Comparison of ENCODE assay signal across 8 mouse cellular contexts in genomic region chr6:53881235-53881606, GRCm38 (mm10).
DNase-seq lines count a peak whose midpoint lies in the region; ATAC-seq lines count a peak whose summit lies in the region.

No protein-coding gene starts in this region.

- DNase-seq in heart, postnatal 14 days = no peak
- no peak for DNase-seq in retina, postnatal 1 day
- no peak for DNase-seq in right cerebral cortex, postnatal 14 days

- intact Hi-C loops in heart, postnatal 14 days (cut with DNase I) = no loop called here

- H3K27me3 ChIP-seq in heart, embryonic 14.5 days (ENCODE audit: control insufficient read depth, insufficient read depth, low read length) = no peaks in the 10 kb centered on the region
- no peaks in the 10 kb centered on the region for H3K27me3 ChIP-seq in embryonic facial prominence, embryonic 12.5 days
- H3K27me3 ChIP-seq in hindbrain, embryonic 13.5 days = no peaks in the 10 kb centered on the region
- H3K27me3 ChIP-seq in midbrain, embryonic 13.5 days = 0 out of 2 replicates have a peak, but pooled peaks cover 3% of the 10 kb centered on the region

- no peak for ATAC-seq in heart, embryonic 14.5 days (ENCODE audit: insufficient number of reproducible peaks, insufficient read depth, low FRiP score, low read depth)
- no peak for ATAC-seq in embryonic facial prominence, embryonic 12.5 days (ENCODE audit: insufficient number of reproducible peaks, insufficient read depth, low FRiP score, low TSS enrichment)
- ATAC-seq in hindbrain, embryonic 13.5 days (ENCODE audit: low FRiP score) = peak; percentile 22
- no peak; the same call in 1 of the 2 replicates for ATAC-seq in midbrain, embryonic 13.5 days
- no peak for ATAC-seq in erythroblast, adult 5-6 weeks (replicated peaks; ENCODE audit: low FRiP score, poor library complexity, severe bottlenecking)

- no peaks in the 10 kb centered on the region for H3K36me3 ChIP-seq in heart, embryonic 14.5 days (ENCODE audit: control insufficient read depth, insufficient read depth, low read length)
- no peaks in the 10 kb centered on the region for H3K36me3 ChIP-seq in embryonic facial prominence, embryonic 12.5 days
- H3K36me3 ChIP-seq in hindbrain, embryonic 13.5 days = no peaks in the 10 kb centered on the region
- H3K36me3 ChIP-seq in midbrain, embryonic 13.5 days = no peaks in the 10 kb centered on the region

- H3K4me1 ChIP-seq in heart, embryonic 14.5 days (ENCODE audit: control insufficient read depth in 2 of 2, insufficient read depth in 2 of 2, low read length in 2 of 2) = no peaks in the 10 kb centered on the region; a peak in 1 of 4 replicates
- H3K4me1 ChIP-seq in embryonic facial prominence, embryonic 12.5 days = peaks cover 39% of the 10 kb centered on the region
- peaks cover 23% of the 10 kb centered on the region for H3K4me1 ChIP-seq in hindbrain, embryonic 13.5 days (replicated peaks)
- H3K4me1 ChIP-seq in midbrain, embryonic 13.5 days (replicated peaks) = peaks cover 15% of the 10 kb centered on the region

- WGBS in heart, embryonic 14.5 days = 37% methylated on average over 5 of the region's 5 CpGs
- WGBS in embryonic facial prominence, embryonic 12.5 days = 29% methylated on average over 5 of the region's 5 CpGs
- WGBS in hindbrain, embryonic 13.5 days = 16% methylated on average over 5 of the region's 5 CpGs
- WGBS in midbrain, embryonic 13.5 days = 10% methylated on average over 5 of the region's 5 CpGs

- H3K27ac ChIP-seq in heart, embryonic 14.5 days (replicated peaks in 1 of 2; ENCODE audit: control insufficient read depth in 1 of 2, insufficient read depth in 1 of 2, low read depth in 2 of 2, low read length in 2 of 2) = peak overlapping the region in 1 of 2 experiments; percentile 29; a peak in 1 of 4 replicates
- 0 out of 2 replicates have a peak overlapping the region, but pooled peaks have one; percentile 26 for H3K27ac ChIP-seq in embryonic facial prominence, embryonic 12.5 days
- H3K27ac ChIP-seq in hindbrain, embryonic 13.5 days = peak overlapping the region; percentile 87
- H3K27ac ChIP-seq in midbrain, embryonic 13.5 days = peak overlapping the region; percentile 77

- no peak overlapping the region for H3K9ac ChIP-seq in heart, embryonic 14.5 days (ENCODE audit: low read length)
- H3K9ac ChIP-seq in embryonic facial prominence, embryonic 12.5 days = no peak overlapping the region
- H3K9ac ChIP-seq in hindbrain, embryonic 13.5 days = peak overlapping the region; percentile 65; the same call in 1 of the 2 replicates
- H3K9ac ChIP-seq in midbrain, embryonic 13.5 days (replicated peaks) = peak overlapping the region; percentile 61; the same call in 1 of the 2 replicates

- no peaks in the 10 kb centered on the region for H3K9me3 ChIP-seq in heart, embryonic 14.5 days (ENCODE audit: control insufficient read depth, low read length)
- no peaks in the 10 kb centered on the region for H3K9me3 ChIP-seq in embryonic facial prominence, embryonic 12.5 days
- no peaks in the 10 kb centered on the region for H3K9me3 ChIP-seq in hindbrain, embryonic 13.5 days
- no peaks in the 10 kb centered on the region; the same call in 1 of the 2 replicates for H3K9me3 ChIP-seq in midbrain, embryonic 13.5 days

- H3K4me3 ChIP-seq in heart, embryonic 14.5 days (ENCODE audit: control insufficient read depth in 1 of 2, insufficient read depth in 1 of 2, low read depth in 1 of 2, low read length in 2 of 2) = no peak overlapping the region; a peak in 1 of 4 replicates
- H3K4me3 ChIP-seq in embryonic facial prominence, embryonic 12.5 days = no peak overlapping the region
- H3K4me3 ChIP-seq in hindbrain, embryonic 13.5 days = peak overlapping the region; percentile 29
- peak overlapping the region; percentile 29 for H3K4me3 ChIP-seq in midbrain, embryonic 13.5 days (replicated peaks)

- H3K4me2 ChIP-seq in heart, embryonic 14.5 days (ENCODE audit: low read length) = peak overlapping the region; percentile 49
- peak overlapping the region; percentile 32 for H3K4me2 ChIP-seq in embryonic facial prominence, embryonic 12.5 days (replicated peaks)
- peak overlapping the region; percentile 47 for H3K4me2 ChIP-seq in hindbrain, embryonic 13.5 days
- peak overlapping the region; percentile 47 for H3K4me2 ChIP-seq in midbrain, embryonic 13.5 days (replicated peaks)

Comparison
In these comparisons a context has a peak if more than half of its experiments do, and no peak if none do; other contexts are left out.
1. H3K4me3 ChIP-seq: peak in hindbrain, embryonic 13.5 days (single experiment) and midbrain, embryonic 13.5 days (single experiment); none in heart, embryonic 14.5 days (0 of 2) and embryonic facial prominence, embryonic 12.5 days (single experiment).
2. H3K9ac ChIP-seq: peak in hindbrain, embryonic 13.5 days (single experiment) and midbrain, embryonic 13.5 days (single experiment); none in heart, embryonic 14.5 days (single experiment) and embryonic facial prominence, embryonic 12.5 days (single experiment).
3. Peak in every context shown above with its lines, with median percentiles within 50 percentile points of each other: H3K4me2 ChIP-seq.